Mouse (Mus musculus): ENCODE data around the gene Fermt2.

- no peak for TF ChIP-seq CTCF (IDR thresholded peaks at IDR 0.05; ENCODE audit: extremely low read depth, insufficient read length, insufficient replicate concordance, low read depth, low read length)
- no peak for TF ChIP-seq POLR2A (IDR thresholded peaks at IDR 0.05; ENCODE audit: low read depth, low read length)
Measured at GRCm38 (mm10) chr14:45497116-45497515, 32.8 kb downstream of the Fermt2 start.

Data from small intestine, adult 2 months (tissue).